ENCODE assay signal across 18 mouse cellular contexts in genomic region chr4:9994466-9994865, GRCm38 (mm10).
DNase-seq lines count a peak whose midpoint lies in the region.
"Had no signal": no experiment of that assay in that cellular context is flagged by ENCODE, and none has a peak within 500 bp of the region (broad histone marks: within the 10 kb centered on the region; RNA-seq: fewer than 3 reads in every experiment).

No protein-coding gene starts in this region.

- intact Hi-C loops in heart, postnatal 10 days (cut with DNase I) = no loop called here
- intact Hi-C loops in left cerebral cortex, postnatal 10 days (cut with DNase I) = no loop called here

- no peak overlapping the region for H3K27ac ChIP-seq in heart, embryonic 10.5 days
- H3K27ac ChIP-seq: forebrain, embryonic 15.5 days; hindbrain, embryonic 10.5 days; hindbrain, embryonic 14.5 days had no signal

- 78% methylated on average over 1 of the region's 1 CpGs for WGBS in heart, embryonic 10.5 days

- peak; percentile 5 to 6 for DNase-seq in heart, postnatal 10 days
- no peak for DNase-seq in heart, embryonic 10.5 days (ENCODE audit: low spot score)
- DNase-seq in retina, postnatal 1 day = peak; percentile 7
- no peak for DNase-seq in retina, embryonic 14.5 days (ENCODE audit: low spot score)
- DNase-seq in lung, postnatal 10 days = peak; percentile 19
- peak; percentile 9 to 35 for DNase-seq in lung, postnatal 4 days
- no peak for DNase-seq in embryo, embryonic 9.5 days (ENCODE audit: extremely low spot score)
- DNase-seq in left cerebral cortex, postnatal 10 days (ENCODE audit: extremely low spot score in 1 of 2, low spot score in 2 of 2) = no peak
- DNase-seq: adrenal gland, adult 2 months; adrenal gland, postnatal 25 days; cerebellum, adult 18-20 months; cerebellum, adult 9-11 months; cerebellum, postnatal 36 days; gastrocnemius, postnatal 10 days had no signal

- H3K27me3 ChIP-seq in heart, embryonic 10.5 days (ENCODE audit: insufficient read depth, poor library complexity, severe bottlenecking) = no peaks in the 10 kb centered on the region
- H3K27me3 ChIP-seq: CH12.LX; forebrain, embryonic 15.5 days had no signal

- H3K9me3 ChIP-seq in heart, embryonic 10.5 days = no peaks in the 10 kb centered on the region
- H3K9me3 ChIP-seq: forebrain, embryonic 15.5 days; hindbrain, embryonic 10.5 days had no signal

- no peaks in the 10 kb centered on the region for H3K4me1 ChIP-seq in heart, embryonic 10.5 days
- H3K4me1 ChIP-seq: forebrain, embryonic 15.5 days; hindbrain, embryonic 10.5 days had no signal

- H3K4me3 ChIP-seq in heart, embryonic 10.5 days = no peak overlapping the region
- H3K4me3 ChIP-seq: forebrain, embryonic 15.5 days; hindbrain, embryonic 10.5 days had no signal

- no peaks in the 10 kb centered on the region for H3K36me3 ChIP-seq in heart, embryonic 10.5 days
- H3K36me3 ChIP-seq: forebrain, embryonic 15.5 days; hindbrain, embryonic 10.5 days had no signal

Comparison
In these comparisons a context has a peak if more than half of its experiments do, and no peak if none do; other contexts are left out.
1. DNase-seq: peak in heart, postnatal 10 days (2 of 2), retina, postnatal 1 day (single experiment), lung, postnatal 10 days (single experiment) and lung, postnatal 4 days (2 of 2); none in heart, embryonic 10.5 days (single experiment), retina, embryonic 14.5 days (single experiment), embryo, embryonic 9.5 days (single experiment) and left cerebral cortex, postnatal 10 days (0 of 2).